Mouse (Mus musculus): Measurements from ENCODE around the gene Krt20.

DNA sequence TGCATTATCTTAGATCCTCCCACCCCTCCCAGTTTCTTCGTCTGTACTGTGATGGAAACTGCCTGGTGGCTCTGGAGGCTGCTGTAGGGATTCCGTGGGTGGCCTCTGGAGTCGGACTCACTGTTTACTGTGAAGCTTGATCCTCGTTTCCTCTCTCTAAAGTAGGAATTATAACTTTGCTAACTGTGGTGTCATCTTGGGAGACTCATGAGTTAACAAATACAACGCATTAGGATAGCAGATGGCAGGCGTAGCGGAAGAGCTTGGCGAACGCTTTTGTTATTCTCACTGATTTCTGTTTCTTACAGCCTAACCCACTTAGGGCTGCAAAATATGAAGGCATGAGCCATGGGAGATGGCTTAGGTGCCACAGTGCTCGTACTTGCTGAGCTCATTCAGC is 45.5 kb downstream of the Krt20 start:
- TF ChIP-seq POLR2A (IDR thresholded peaks at IDR 0.05; ENCODE audit: borderline replicate concordance, low read depth, low read length), result no peak
- no peak for TF ChIP-seq CTCF (IDR thresholded peaks at IDR 0.05; ENCODE audit: low read depth, low read length)
